In the genomic region with DNA sequence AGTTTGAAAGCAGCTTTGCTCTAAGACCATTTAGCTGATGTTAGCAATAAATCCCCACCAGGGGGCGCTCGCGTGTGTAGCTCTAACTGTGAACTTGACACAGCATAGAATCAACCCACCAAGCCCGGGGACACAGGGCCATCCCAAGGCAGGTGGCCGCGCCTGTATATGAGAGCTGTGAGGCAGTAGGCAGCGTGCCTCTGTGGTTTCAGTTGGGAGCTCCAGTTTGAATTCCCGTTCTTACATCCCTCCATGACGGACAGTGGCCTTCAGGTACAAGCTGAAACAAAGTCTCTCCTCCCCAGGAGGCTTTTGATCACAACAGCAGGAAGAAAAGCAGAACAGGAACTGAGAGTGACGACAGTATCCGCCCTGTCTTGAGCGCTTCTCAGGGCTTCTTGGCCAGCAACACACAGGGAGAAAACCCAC, we compare ENCODE assay signal across 8 mouse cellular contexts. TPM values are rescaled to one million over a fixed set of nuclear protein-coding genes. Genes with fewer than 3 reads are reported as not detected.
A peak's percentile ranks its signal among the peaks of the same experiment; 100 is the strongest.
DNase-seq lines count a peak whose midpoint lies in the region; ATAC-seq and TF ChIP-seq lines count a peak whose summit lies in the region.

No protein-coding gene starts in this region.

- no peaks in the 10 kb centered on the region for H3K27me3 ChIP-seq in CH12.LX (replicated peaks)
- no peaks in the 10 kb centered on the region for H3K27me3 ChIP-seq in forebrain, embryonic 13.5 days
- no peaks in the 10 kb centered on the region for H3K27me3 ChIP-seq in neural tube, embryonic 14.5 days (ENCODE audit: control insufficient read depth, insufficient read depth, low read length)
- no peaks in the 10 kb centered on the region for H3K27me3 ChIP-seq in testis, adult 2 months (ENCODE audit: control insufficient read depth, insufficient read depth, low read length)

- peaks cover 4% of the 10 kb centered on the region for H3K9me3 ChIP-seq in CH12.LX (replicated peaks; ENCODE audit: low read length)
- no peaks in the 10 kb centered on the region for H3K9me3 ChIP-seq in forebrain, embryonic 13.5 days (replicated peaks)
- H3K9me3 ChIP-seq in neural tube, embryonic 14.5 days (ENCODE audit: control insufficient read depth, low read length), result no peaks in the 10 kb centered on the region

- peak; percentile 96 for DNase-seq in CH12.LX (ENCODE audit: extremely low read depth)
- peak; percentile 98 for DNase-seq in c-Kit-positive CD71-negative TER-119-negative erythroid progenitor cells, embryonic 14.5 days (ENCODE audit: low read depth)
- DNase-seq in heart, postnatal 10 days, result peak; percentile 93 to 97
- peak; percentile 96 for DNase-seq in layer of hippocampus, adult 11-12 months (ENCODE audit: low spot score)
- DNase-seq in lung, adult 18-20 months, result peak; percentile 89 to 92

- peak; percentile 80; the same call in 1 of the 2 replicates for ATAC-seq in forebrain, embryonic 13.5 days
- ATAC-seq in neural tube, embryonic 14.5 days (ENCODE audit: low read depth), result peak; percentile 81; the same call in 1 of the 2 replicates

- 7% methylated on average over 12 of the region's 12 CpGs for WGBS in forebrain, embryonic 13.5 days
- WGBS in neural tube, embryonic 14.5 days, result 8% methylated on average over 12 of the region's 12 CpGs

- peaks cover 17 to 63% of the 10 kb centered on the region in 2 experiments for H3K4me1 ChIP-seq in CH12.LX (ENCODE audit: control insufficient read depth in 1 of 2, insufficient read depth in 2 of 2)
- H3K4me1 ChIP-seq in forebrain, embryonic 13.5 days, result peaks cover 15% of the 10 kb centered on the region
- H3K4me1 ChIP-seq in neural tube, embryonic 14.5 days (ENCODE audit: control insufficient read depth, insufficient read depth, low read length), result no peaks in the 10 kb centered on the region
- H3K4me1 ChIP-seq in testis, adult 2 months (ENCODE audit: control insufficient read depth, insufficient read depth, low read length), result peaks cover 2% of the 10 kb centered on the region; the same call in 1 of the 2 replicates

- peak; percentile 87 for TF ChIP-seq EP300 in CH12.LX (IDR thresholded peaks at IDR 0.05; ENCODE audit: low read length)

- intact Hi-C loops in heart, postnatal 10 days (cut with DNase I), result loop anchor here (1.0 to 10.0 kb wide), 3 partner anchors 33 to 133 kb away; a partner anchor contains a TSS

- H3K36me3 ChIP-seq in CH12.LX (replicated peaks in 1 of 2; ENCODE audit: control insufficient read depth in 1 of 2, insufficient read depth in 1 of 2, low read length in 1 of 2), result no peaks in the 10 kb centered on the region
- H3K36me3 ChIP-seq in forebrain, embryonic 13.5 days (ENCODE audit: poor library complexity, severe bottlenecking), result no peaks in the 10 kb centered on the region
- no peaks in the 10 kb centered on the region for H3K36me3 ChIP-seq in neural tube, embryonic 14.5 days (ENCODE audit: control insufficient read depth, insufficient read depth, low read length)
- no peaks in the 10 kb centered on the region for H3K36me3 ChIP-seq in testis, adult 2 months (ENCODE audit: control insufficient read depth, insufficient read depth, low read length)

- peak overlapping the region; percentile 94; the same call in 1 of the 2 replicates for H3K4me2 ChIP-seq in CH12.LX (ENCODE audit: insufficient read depth, low read depth, poor library complexity, severe bottlenecking)
- peak overlapping the region; percentile 46 for H3K4me2 ChIP-seq in forebrain, embryonic 13.5 days
- peak overlapping the region; percentile 26; the same call in 1 of the 2 replicates for H3K4me2 ChIP-seq in neural tube, embryonic 14.5 days (ENCODE audit: low read depth, low read length)

- peak overlapping the region; percentile 76 for H3K27ac ChIP-seq in CH12.LX (ENCODE audit: insufficient read depth, low read depth)
- no peak overlapping the region for H3K27ac ChIP-seq in forebrain, embryonic 13.5 days
- no peak overlapping the region for H3K27ac ChIP-seq in neural tube, embryonic 14.5 days (ENCODE audit: low read depth, low read length)
- no peak overlapping the region for H3K27ac ChIP-seq in testis, adult 2 months (ENCODE audit: control insufficient read depth, insufficient read depth, low read depth, low read length)

- H3K9ac ChIP-seq in CH12.LX (ENCODE audit: insufficient read depth, low read depth), result peak overlapping the region; percentile 68
- H3K9ac ChIP-seq in forebrain, embryonic 13.5 days, result peak overlapping the region; percentile 44; the same call in 1 of the 2 replicates
- H3K9ac ChIP-seq in neural tube, embryonic 14.5 days (replicated peaks; ENCODE audit: low read depth, low read length), result no peak overlapping the region

- peak overlapping the region; percentile 28 to 68 (median 57) for H3K4me3 ChIP-seq in CH12.LX (replicated peaks in 1 of 3; ENCODE audit: low read depth in 2 of 3, low read length in 2 of 3, poor library complexity in 1 of 3)
- no peak overlapping the region for H3K4me3 ChIP-seq in forebrain, embryonic 13.5 days
- no peak overlapping the region; the same call in 1 of the 2 replicates for H3K4me3 ChIP-seq in neural tube, embryonic 14.5 days (ENCODE audit: low read depth, low read length)
- H3K4me3 ChIP-seq in testis, adult 2 months (ENCODE audit: control insufficient read depth, low read depth, low read length), result no peak overlapping the region

- peak; percentile 55 for TF ChIP-seq RAD21 in CH12.LX (IDR thresholded peaks at IDR 0.05; ENCODE audit: low read depth, low read length)

- peak; percentile 84 to 89 for TF ChIP-seq CTCF in CH12.LX (conservative IDR thresholded peaks at IDR 0.05 in 1 of 2, IDR thresholded peaks at IDR 0.05 in 1 of 2; ENCODE audit: low read depth in 2 of 2, low read length in 2 of 2)
- TF ChIP-seq CTCF in testis, adult 2 months (IDR thresholded peaks at IDR 0.05; ENCODE audit: control insufficient read depth, insufficient read depth, insufficient replicate concordance, low read depth, low read length), result peak; percentile 51; the same call in 1 of the 2 replicates

- in situ Hi-C loops in CH12.LX (cut with MboI; ENCODE audit: low pct_ligation_motif_present, low pct_unique_long_range_greater_than_20kb, low sequenced_read_pairs), result no loop called here

- TF ChIP-seq POLR2A in CH12.LX (IDR thresholded peaks at IDR 0.05; ENCODE audit: low read depth, low read length), result no peak; the same call in 1 of the 2 replicates
- TF ChIP-seq POLR2A in testis, adult 2 months (IDR thresholded peaks at IDR 0.05; ENCODE audit: control insufficient read depth, low read depth, low read length), result no peak

- dilution Hi-C loops in CH12.LX (cut with MboI; ENCODE audit: extremely low pct_ligation_motif_present, extremely low pct_unique_long_range_greater_than_20kb, low sequenced_read_pairs), result no loop called here

- no peaks in the 10 kb centered on the region for H3K79me2 ChIP-seq in CH12.LX (replicated peaks; ENCODE audit: control insufficient read depth, extremely low read depth, insufficient read depth, poor library complexity, severe bottlenecking)

TF ChIP-seq in CH12.LX, 34 proteins besides CTCF, POLR2A, EP300 and RAD21 (continues in another document):
- TF ChIP-seq HCFC1 (IDR thresholded peaks at IDR 0.05; ENCODE audit: low read depth, low read length), result no peak
- TF ChIP-seq MEF2A (IDR thresholded peaks at IDR 0.05; ENCODE audit: borderline replicate concordance, low read depth, low read length), result peak; percentile 50
- TF ChIP-seq JUND (conservative IDR thresholded peaks at IDR 0.05; ENCODE audit: low read depth, low read length), result no peak
- peak; percentile 76 for TF ChIP-seq SMC3 (IDR thresholded peaks at IDR 0.05; ENCODE audit: low read depth, low read length)
- TF ChIP-seq ZNF384 (IDR thresholded peaks at IDR 0.05; ENCODE audit: low read depth, low read length), result no peak

RNA-seq across cellular contexts. Expression of a gene that starts 9.5 kb away (rescaled TPM):
- total RNA-seq in CH12.LX (2012; rRNA removed) (16.1 and 21.5 TPM in 2 replicates), CH12.LX (2014; rRNA removed) (32.8 and 42.7 TPM in 2 replicates)
- 30.5 and 40.4 TPM in 2 replicates for polyA plus RNA-seq in CH12.LX (2012; ENCODE audit: insufficient read length, low read depth)
- not detected in 2 replicates for polyA plus RNA-seq in forebrain, embryonic 13.5 days (2015; fragmentation: Nextera tagmentation; extraction: Ambion mirVana)
- under 1 TPM in 1 of 2 experiments, not detected in 1; 0.31 TPM for total RNA-seq in heart, postnatal 10 days (2021)
- polyA plus RNA-seq in neural tube, embryonic 14.5 days (2014; fragmentation: Nextera tagmentation; extraction: Ambion mirVana), result not detected in 2 replicates
- 0.10 and 0.22 TPM in 2 replicates for polyA plus RNA-seq in testis, adult 2 months (2012; rRNA removed)

RNA-seq across cellular contexts. Expression of a gene that starts 17.7 kb away (rescaled TPM):
- total RNA-seq in CH12.LX (2012; rRNA removed), result 67.7 and 77.4 TPM in 2 replicates
- 114 and 119 TPM in 2 replicates for total RNA-seq in CH12.LX (2014; rRNA removed)
- 82.5 and 112 TPM in 2 replicates for polyA plus RNA-seq in CH12.LX (2012; ENCODE audit: insufficient read length, low read depth)
- polyA plus RNA-seq in forebrain, embryonic 13.5 days (2015; fragmentation: Nextera tagmentation; extraction: Ambion mirVana), result 8.7 and 10.0 TPM in 2 replicates
- 1 to 10 TPM; 4.1 to 4.5 TPM for total RNA-seq in heart, postnatal 10 days (2021)
- 19.1 and 20.7 TPM in 2 replicates for polyA plus RNA-seq in neural tube, embryonic 14.5 days (2014; fragmentation: Nextera tagmentation; extraction: Ambion mirVana)
- polyA plus RNA-seq in testis, adult 2 months (2012; rRNA removed), result 33.8 and 40.7 TPM in 2 replicates

RNA-seq across cellular contexts. Expression of a gene that starts 20.8 kb away (rescaled TPM):
- total RNA-seq in CH12.LX (2012; rRNA removed), result 101 and 125 TPM in 2 replicates
- total RNA-seq in CH12.LX (2014; rRNA removed), result 137 and 141 TPM in 2 replicates
- polyA plus RNA-seq in CH12.LX (2012; ENCODE audit: insufficient read length, low read depth), result 247 and 252 TPM in 2 replicates
- polyA plus RNA-seq in forebrain, embryonic 13.5 days (2015; fragmentation: Nextera tagmentation; extraction: Ambion mirVana), result 124 and 125 TPM in 2 replicates
- 100 to 1,000 TPM; 113 to 119 TPM for total RNA-seq in heart, postnatal 10 days (2021)
- polyA plus RNA-seq in neural tube, embryonic 14.5 days (2014; fragmentation: Nextera tagmentation; extraction: Ambion mirVana), result 109 and 160 TPM in 2 replicates
- 164 and 178 TPM in 2 replicates for polyA plus RNA-seq in testis, adult 2 months (2012; rRNA removed)

RNA-seq across cellular contexts. Expression of a gene that starts 41.5 kb away (rescaled TPM):
- total RNA-seq in CH12.LX (2012; rRNA removed) (107 and 135 TPM in 2 replicates), CH12.LX (2014; rRNA removed) (173 and 199 TPM in 2 replicates)
- 161 and 175 TPM in 2 replicates for polyA plus RNA-seq in CH12.LX (2012; ENCODE audit: insufficient read length, low read depth)
- 0.20 TPM in 1 of 2 replicates, not detected in the other for polyA plus RNA-seq in forebrain, embryonic 13.5 days (2015; fragmentation: Nextera tagmentation; extraction: Ambion mirVana)
- 1 to 10 TPM in 1 of 2 experiments, under 1 TPM in 1; 0.98 to 1.1 TPM for total RNA-seq in heart, postnatal 10 days (2021)
- polyA plus RNA-seq in neural tube, embryonic 14.5 days (2014; fragmentation: Nextera tagmentation; extraction: Ambion mirVana), result 0.16 and 0.18 TPM in 2 replicates
- 0.27 and 0.41 TPM in 2 replicates for polyA plus RNA-seq in testis, adult 2 months (2012; rRNA removed)

RNA-seq across cellular contexts. Expression of a gene that starts 51.3 kb away (rescaled TPM):
- total RNA-seq in CH12.LX (2012; rRNA removed) (60.7 and 67.0 TPM in 2 replicates), CH12.LX (2014; rRNA removed) (77.4 and 102 TPM in 2 replicates)
- 147 and 149 TPM in 2 replicates for polyA plus RNA-seq in CH12.LX (2012; ENCODE audit: insufficient read length, low read depth)
- polyA plus RNA-seq in forebrain, embryonic 13.5 days (2015; fragmentation: Nextera tagmentation; extraction: Ambion mirVana), result 0.20 TPM in 1 of 2 replicates, not detected in the other
- under 1 TPM; 0.72 to 0.89 TPM for total RNA-seq in heart, postnatal 10 days (2021)
- polyA plus RNA-seq in neural tube, embryonic 14.5 days (2014; fragmentation: Nextera tagmentation; extraction: Ambion mirVana), result 0.33 and 0.43 TPM in 2 replicates
- polyA plus RNA-seq in testis, adult 2 months (2012; rRNA removed), result 8.0 and 9.5 TPM in 2 replicates

Comparison
In these comparisons a context has a peak if more than half of its experiments do, and no peak if none do; other contexts are left out.
1. H3K4me2 ChIP-seq: peak in every context shown above with its lines; median percentile 94 in CH12.LX; 46 in forebrain, embryonic 13.5 days; 26 in neural tube, embryonic 14.5 days.
2. H3K4me3 ChIP-seq: peak in CH12.LX (3 of 3); none in forebrain, embryonic 13.5 days (single experiment), neural tube, embryonic 14.5 days (single experiment) and testis, adult 2 months (single experiment).
3. RNA of a gene that starts 9.5 kb away (polyA plus RNA-seq): 30.5 to 40.4 TPM in CH12.LX; 0.10 to 0.22 TPM in testis, adult 2 months, not detected in neural tube, embryonic 14.5 days and not detected in forebrain, embryonic 13.5 days; every median in the first group is over 10 times any median in the second.
4. Peak in every context shown above with its lines, with median percentiles within 50 percentile points of each other: DNase-seq.